Mouse (Mus musculus): ENCODE data around the gene Plekhg1. TPM values are rescaled to one million over a fixed set of nuclear protein-coding genes. Genes with fewer than 3 reads are reported as not detected.
A peak's percentile ranks its signal among the peaks of the same experiment; 100 is the strongest.

The Plekhg1 gene
- polyA plus RNA-seq, 1 experiment from 2014 or later = 9.8 TPM

- H3K27ac ChIP-seq (ENCODE audit: low read depth) = no peak overlapping the region
- no peak for DNase-seq (ENCODE audit: low spot score)
Observed at GRCm38 (mm10) chr10:3995277-3995676, 255.1 kb downstream of the Plekhg1 start.

GRCm38 (mm10) chr10:3996170-3996876 is 256.2 kb downstream of the Plekhg1 start:
- Histone ChIP-seq H3K9me3 (ENCODE audit: control insufficient read depth, low read length) (no peaks in the 10 kb centered on the region), H3K27ac (ENCODE audit: low read depth) (peak overlapping the region; percentile 27; the same call in 1 of the 2 replicates), H3K4me2 (ENCODE audit: low read length) (no peak overlapping the region), H3K4me3 (ENCODE audit: low read depth, low read length) (no peak overlapping the region), H3K4me1 (replicated peaks; ENCODE audit: control insufficient read depth, insufficient read depth, low read length) (no peaks in the 10 kb centered on the region), H3K9ac (ENCODE audit: low read length) (no peak overlapping the region), H3K27me3 (replicated peaks; ENCODE audit: control insufficient read depth, insufficient read depth, low read length) (no peaks in the 10 kb centered on the region), H3K36me3 (ENCODE audit: control insufficient read depth, insufficient read depth, low read length) (peaks cover 23% of the 10 kb centered on the region; the same call in 1 of the 2 replicates)
- ATAC-seq (replicated peaks; ENCODE audit: low FRiP score, low TSS enrichment, low read depth) = peak; percentile 60
- 51% methylated on average over 15 of the region's 15 CpGs for WGBS
- peak; percentile 86 for DNase-seq (ENCODE audit: low spot score)

More at GRCm38 (mm10) chr10:3995277-3995676, 255.1 kb downstream of the Plekhg1 start:
- H3K36me3 ChIP-seq (ENCODE audit: control insufficient read depth, insufficient read depth, low read length) = peaks cover 25% of the 10 kb centered on the region
- ATAC-seq (replicated peaks; ENCODE audit: low FRiP score, low TSS enrichment, low read depth) = no peak
- no peaks in the 10 kb centered on the region for H3K9me3 ChIP-seq (ENCODE audit: control insufficient read depth, low read length)
- no peak overlapping the region for H3K9ac ChIP-seq (ENCODE audit: low read length)
- no peaks in the 10 kb centered on the region for H3K4me1 ChIP-seq (replicated peaks; ENCODE audit: control insufficient read depth, insufficient read depth, low read length)
- no peaks in the 10 kb centered on the region for H3K27me3 ChIP-seq (replicated peaks; ENCODE audit: control insufficient read depth, insufficient read depth, low read length)
- WGBS = 83% methylated on average over 4 of the region's 4 CpGs
- no peak overlapping the region for H3K4me3 ChIP-seq (ENCODE audit: low read depth, low read length)
- no peak overlapping the region for H3K4me2 ChIP-seq (ENCODE audit: low read length)

- 81% methylated on average over 7 of the region's 7 CpGs for WGBS
- no peak overlapping the region for H3K27ac ChIP-seq (ENCODE audit: low read depth)
Observed at GRCm38 (mm10) chr10:3997851-3998426, 257.8 kb downstream of the Plekhg1 start.

DNA sequence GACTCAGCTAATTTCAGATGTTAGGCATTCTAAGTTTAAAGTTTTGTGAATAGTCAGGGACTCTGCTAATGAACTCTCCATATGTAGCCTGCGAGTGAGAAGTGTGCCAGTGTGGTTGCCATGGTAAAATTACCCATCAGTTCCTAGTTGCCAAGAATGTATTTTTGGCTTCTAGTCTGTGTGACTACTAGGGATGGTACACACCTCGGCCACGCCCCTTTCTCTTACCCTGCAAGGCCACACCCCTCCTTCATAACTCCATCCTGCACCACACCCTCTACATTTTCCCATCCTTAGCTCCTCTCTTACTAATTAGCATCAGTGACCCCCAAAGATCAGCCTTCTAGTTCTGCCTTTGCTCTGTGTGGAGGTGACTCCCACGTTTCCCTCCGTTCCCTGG is 262.5 kb downstream of the Plekhg1 start:
- ATAC-seq (replicated peaks; ENCODE audit: low FRiP score, low TSS enrichment, low read depth) = no peak
- peaks cover 11% of the 10 kb centered on the region; the same call in 1 of the 2 replicates for H3K4me1 ChIP-seq (replicated peaks; ENCODE audit: control insufficient read depth, insufficient read depth, low read length)
- no peaks in the 10 kb centered on the region for H3K9me3 ChIP-seq (ENCODE audit: control insufficient read depth, low read length)
- no peak overlapping the region for H3K27ac ChIP-seq (ENCODE audit: low read depth)
- H3K4me3 ChIP-seq (ENCODE audit: low read depth, low read length) = no peak overlapping the region
- DNase-seq (ENCODE audit: low spot score) = no peak
- H3K4me2 ChIP-seq (ENCODE audit: low read length) = no peak overlapping the region
- 92% methylated on average over 5 of the region's 5 CpGs for WGBS
- H3K27me3 ChIP-seq (replicated peaks; ENCODE audit: control insufficient read depth, insufficient read depth, low read length) = no peaks in the 10 kb centered on the region
- H3K9ac ChIP-seq (ENCODE audit: low read length) = no peak overlapping the region
- peaks cover 5% of the 10 kb centered on the region; the same call in 1 of the 2 replicates for H3K36me3 ChIP-seq (ENCODE audit: control insufficient read depth, insufficient read depth, low read length)

More at GRCm38 (mm10) chr10:3997851-3998426, 257.8 kb downstream of the Plekhg1 start:
- no peak overlapping the region for H3K4me3 ChIP-seq (ENCODE audit: low read depth, low read length)
- H3K4me1 ChIP-seq (replicated peaks; ENCODE audit: control insufficient read depth, insufficient read depth, low read length) = no peaks in the 10 kb centered on the region
- no peak for ATAC-seq (replicated peaks; ENCODE audit: low FRiP score, low TSS enrichment, low read depth)
- no peak overlapping the region for H3K4me2 ChIP-seq (ENCODE audit: low read length)
- H3K36me3 ChIP-seq (ENCODE audit: control insufficient read depth, insufficient read depth, low read length) = peaks cover 12% of the 10 kb centered on the region; the same call in 1 of the 2 replicates
- H3K9me3 ChIP-seq (ENCODE audit: control insufficient read depth, low read length) = no peaks in the 10 kb centered on the region
- no peaks in the 10 kb centered on the region for H3K27me3 ChIP-seq (replicated peaks; ENCODE audit: control insufficient read depth, insufficient read depth, low read length)
- no peak overlapping the region for H3K9ac ChIP-seq (ENCODE audit: low read length)
- DNase-seq (ENCODE audit: low spot score) = no peak

DNA sequence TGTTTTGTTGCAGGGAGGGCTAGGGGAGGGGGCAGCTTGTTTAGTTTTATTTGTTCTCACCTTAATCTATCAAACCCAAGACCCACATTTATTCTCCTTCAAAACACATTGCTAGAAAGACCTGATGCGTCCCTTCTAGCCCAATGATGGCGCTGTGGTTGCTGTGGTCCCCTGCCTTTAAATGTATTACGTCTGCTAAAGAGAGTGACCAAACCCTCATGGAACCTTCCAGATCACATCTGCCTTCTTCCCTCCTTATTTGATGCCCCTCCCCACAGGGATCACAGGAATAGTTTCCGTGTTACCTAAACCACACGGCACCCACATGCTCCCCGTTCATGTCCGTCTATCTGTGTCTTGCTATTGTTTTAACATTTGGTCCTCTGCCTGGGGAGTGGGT is 265.0 kb downstream of the Plekhg1 start:
- peaks cover 11% of the 10 kb centered on the region for H3K4me1 ChIP-seq (replicated peaks; ENCODE audit: control insufficient read depth, insufficient read depth, low read length)
- H3K4me2 ChIP-seq (ENCODE audit: low read length) = no peak overlapping the region
- no peak overlapping the region for H3K9ac ChIP-seq (ENCODE audit: low read length)
- ATAC-seq (replicated peaks; ENCODE audit: low FRiP score, low TSS enrichment, low read depth) (no peak), DNase-seq (ENCODE audit: low spot score) (no peak)
- no peaks in the 10 kb centered on the region for H3K27me3 ChIP-seq (replicated peaks; ENCODE audit: control insufficient read depth, insufficient read depth, low read length)
- H3K9me3 ChIP-seq (ENCODE audit: control insufficient read depth, low read length) = no peaks in the 10 kb centered on the region
- H3K4me3 ChIP-seq (ENCODE audit: low read depth, low read length) = no peak overlapping the region
- peaks cover 8% of the 10 kb centered on the region; the same call in 1 of the 2 replicates for H3K36me3 ChIP-seq (ENCODE audit: control insufficient read depth, insufficient read depth, low read length)
- WGBS = 69% methylated on average over 7 of the region's 7 CpGs
- H3K27ac ChIP-seq (ENCODE audit: low read depth) = peak overlapping the region; percentile 35

- no peaks in the 10 kb centered on the region for H3K9me3 ChIP-seq (ENCODE audit: control insufficient read depth, low read length)
- 41% methylated on average over 7 of the region's 7 CpGs for WGBS
- H3K9ac ChIP-seq (ENCODE audit: low read length) = no peak overlapping the region
- peak overlapping the region; percentile 78 for H3K27ac ChIP-seq (ENCODE audit: low read depth)
- H3K27me3 ChIP-seq (replicated peaks; ENCODE audit: control insufficient read depth, insufficient read depth, low read length) = no peaks in the 10 kb centered on the region
- H3K4me3 ChIP-seq (ENCODE audit: low read depth, low read length) = no peak overlapping the region
- no peak overlapping the region for H3K4me2 ChIP-seq (ENCODE audit: low read length)
- ATAC-seq (replicated peaks; ENCODE audit: low FRiP score, low TSS enrichment, low read depth) (peak; percentile 81; the same call in 1 of the 2 replicates), DNase-seq (ENCODE audit: low spot score) (no peak)
- peaks cover 11% of the 10 kb centered on the region for H3K4me1 ChIP-seq (replicated peaks; ENCODE audit: control insufficient read depth, insufficient read depth, low read length)
- H3K36me3 ChIP-seq (ENCODE audit: control insufficient read depth, insufficient read depth, low read length) = peaks cover 6% of the 10 kb centered on the region; the same call in 1 of the 2 replicates
Observed at GRCm38 (mm10) chr10:4006296-4007015, 266.3 kb downstream of the Plekhg1 start.

Other genes starting within 250 kb of the Plekhg1 start
- 1.1 and 2.2 TPM in 2 replicates for gene Iyd, start 200.1 kb upstream of the Plekhg1 start, polyA plus RNA-seq (2014; fragmentation: Nextera tagmentation; extraction: Ambion mirVana)
- 23.9 and 27.5 TPM in 2 replicates for gene Mthfd1l, start 232.8 kb downstream of the Plekhg1 start, polyA plus RNA-seq (2014; fragmentation: Nextera tagmentation; extraction: Ambion mirVana)